Comparison of ENCODE assay signal across 14 mouse cellular contexts in the genomic region with DNA sequence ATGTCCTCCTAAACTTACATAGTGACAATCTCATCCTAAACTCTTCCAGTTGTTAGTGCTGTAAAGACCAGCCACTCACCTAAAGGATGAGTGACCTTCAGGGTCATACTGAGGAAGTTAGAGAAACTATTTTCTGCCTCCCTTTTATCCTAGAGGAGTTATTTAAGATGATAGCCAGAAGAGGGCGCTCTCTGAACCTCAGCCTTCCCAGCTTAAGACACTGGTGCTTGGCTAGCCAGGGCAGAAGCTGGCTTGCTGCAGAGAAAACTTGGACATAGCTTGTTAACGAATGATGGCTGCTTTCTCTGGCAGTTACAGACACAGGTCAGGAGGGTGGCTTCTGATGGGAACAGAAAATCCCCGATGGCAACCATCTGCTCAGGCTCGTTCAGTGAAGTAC.
A peak's percentile ranks its signal among the peaks of the same experiment; 100 is the strongest.
DNase-seq lines count a peak whose midpoint lies in the region; ATAC-seq and TF ChIP-seq lines count a peak whose summit lies in the region.
"Had no signal": no experiment of that assay in that cellular context is flagged by ENCODE, and none has a peak within 500 bp of the region (broad histone marks: within the 10 kb centered on the region; RNA-seq: fewer than 3 reads in every experiment).

No protein-coding gene starts in this region.

- DNase-seq in cerebellum, postnatal 36 days = no peak
- peak; percentile 6 for DNase-seq in retina, postnatal 1 day
- no peak for DNase-seq in retina, embryonic 14.5 days (ENCODE audit: low spot score)
- no peak for DNase-seq in stomach, postnatal 0 days (ENCODE audit: low spot score)
- no peak for DNase-seq in right cerebral cortex, adult 2 months (ENCODE audit: low spot score in 2 of 2)
- DNase-seq: B cell, adult 2 months; cerebellum, postnatal 25 days; lung, postnatal 10 days; thymus, postnatal 25 days had no signal

- no peak overlapping the region for H3K9ac ChIP-seq in intestine, postnatal 0 days (ENCODE audit: low read depth, low read length)
- H3K9ac ChIP-seq in intestine, embryonic 15.5 days = no peak overlapping the region
- H3K9ac ChIP-seq in stomach, postnatal 0 days (ENCODE audit: low read length) = no peak overlapping the region
- H3K9ac ChIP-seq: midbrain, embryonic 12.5 days; neural tube, embryonic 12.5 days had no signal

- H3K4me2 ChIP-seq in intestine, postnatal 0 days (replicated peaks; ENCODE audit: low read depth) = no peak overlapping the region
- H3K4me2 ChIP-seq in intestine, embryonic 15.5 days (replicated peaks) = no peak overlapping the region
- H3K4me2 ChIP-seq in stomach, postnatal 0 days (replicated peaks; ENCODE audit: low read depth) = no peak overlapping the region
- H3K4me2 ChIP-seq: midbrain, embryonic 12.5 days; neural tube, embryonic 12.5 days had no signal

- peak; percentile 46 for TF ChIP-seq CTCF in intestine, postnatal 0 days (IDR thresholded peaks at IDR 0.05; ENCODE audit: low read depth)
- peak; percentile 30; the same call in 1 of the 2 replicates for TF ChIP-seq CTCF in stomach, postnatal 0 days (IDR thresholded peaks at IDR 0.05; ENCODE audit: low read depth)

- H3K9me3 ChIP-seq in intestine, postnatal 0 days (ENCODE audit: control insufficient read depth) = no peaks in the 10 kb centered on the region
- no peaks in the 10 kb centered on the region for H3K9me3 ChIP-seq in intestine, embryonic 15.5 days
- H3K9me3 ChIP-seq in stomach, postnatal 0 days (ENCODE audit: control insufficient read depth, low read length) = no peaks in the 10 kb centered on the region
- H3K9me3 ChIP-seq: midbrain, embryonic 12.5 days; neural tube, embryonic 12.5 days had no signal

- no peaks in the 10 kb centered on the region for H3K27me3 ChIP-seq in intestine, postnatal 0 days (replicated peaks; ENCODE audit: control insufficient read depth, insufficient read depth, low read length)
- no peaks in the 10 kb centered on the region for H3K27me3 ChIP-seq in intestine, embryonic 15.5 days (replicated peaks)
- H3K27me3 ChIP-seq in stomach, postnatal 0 days (ENCODE audit: control insufficient read depth, insufficient read depth, low read length) = no peaks in the 10 kb centered on the region
- H3K27me3 ChIP-seq: midbrain, embryonic 12.5 days; neural tube, embryonic 12.5 days had no signal

- no peak for TF ChIP-seq EP300 in stomach, postnatal 0 days (optimal IDR thresholded peaks at IDR 0.05)

- no peak overlapping the region for H3K27ac ChIP-seq in intestine, postnatal 0 days (ENCODE audit: low read depth, low read length)
- no peak overlapping the region for H3K27ac ChIP-seq in intestine, embryonic 15.5 days
- H3K27ac ChIP-seq in stomach, postnatal 0 days (replicated peaks) = no peak overlapping the region
- H3K27ac ChIP-seq: midbrain, embryonic 12.5 days; neural tube, embryonic 12.5 days had no signal

- H3K4me1 ChIP-seq in intestine, postnatal 0 days (replicated peaks; ENCODE audit: control insufficient read depth, insufficient read depth, low read length) = 0 out of 2 replicates have a peak, but pooled peaks cover 6% of the 10 kb centered on the region
- H3K4me1 ChIP-seq in intestine, embryonic 15.5 days (replicated peaks) = no peaks in the 10 kb centered on the region
- no peaks in the 10 kb centered on the region for H3K4me1 ChIP-seq in stomach, postnatal 0 days (replicated peaks; ENCODE audit: control insufficient read depth, insufficient read depth)
- H3K4me1 ChIP-seq: midbrain, embryonic 12.5 days; neural tube, embryonic 12.5 days had no signal

- 0 out of 2 replicates have a peak, but pooled peaks have one; percentile 34 for ATAC-seq in cerebellum, adult (ENCODE audit: insufficient number of reproducible peaks, low FRiP score, low TSS enrichment)
- no peak for ATAC-seq in intestine, postnatal 0 days
- no peak for ATAC-seq in intestine, embryonic 15.5 days
- no peak for ATAC-seq in stomach, postnatal 0 days (ENCODE audit: low FRiP score, low TSS enrichment)

- no peak overlapping the region for H3K4me3 ChIP-seq in intestine, postnatal 0 days (ENCODE audit: low read depth, low read length)
- H3K4me3 ChIP-seq in intestine, embryonic 15.5 days (replicated peaks) = no peak overlapping the region
- H3K4me3 ChIP-seq in stomach, postnatal 0 days (ENCODE audit: low read depth, low read length) = no peak overlapping the region
- H3K4me3 ChIP-seq: midbrain, embryonic 12.5 days; neural tube, embryonic 12.5 days had no signal

- WGBS in intestine, postnatal 0 days = 67% methylated on average over 4 of the region's 4 CpGs
- WGBS in intestine, embryonic 15.5 days = 51% methylated on average over 4 of the region's 4 CpGs
- 51% methylated on average over 4 of the region's 4 CpGs for WGBS in stomach, postnatal 0 days

- H3K36me3 ChIP-seq in intestine, postnatal 0 days (ENCODE audit: control insufficient read depth, insufficient read depth) = no peaks in the 10 kb centered on the region
- no peaks in the 10 kb centered on the region for H3K36me3 ChIP-seq in intestine, embryonic 15.5 days
- H3K36me3 ChIP-seq in stomach, postnatal 0 days (ENCODE audit: control insufficient read depth, insufficient read depth, low read length) = no peaks in the 10 kb centered on the region
- H3K36me3 ChIP-seq: midbrain, embryonic 12.5 days; neural tube, embryonic 12.5 days had no signal
